Comparison of ENCODE assay signal across 34 mouse cellular contexts in the genomic region with DNA sequence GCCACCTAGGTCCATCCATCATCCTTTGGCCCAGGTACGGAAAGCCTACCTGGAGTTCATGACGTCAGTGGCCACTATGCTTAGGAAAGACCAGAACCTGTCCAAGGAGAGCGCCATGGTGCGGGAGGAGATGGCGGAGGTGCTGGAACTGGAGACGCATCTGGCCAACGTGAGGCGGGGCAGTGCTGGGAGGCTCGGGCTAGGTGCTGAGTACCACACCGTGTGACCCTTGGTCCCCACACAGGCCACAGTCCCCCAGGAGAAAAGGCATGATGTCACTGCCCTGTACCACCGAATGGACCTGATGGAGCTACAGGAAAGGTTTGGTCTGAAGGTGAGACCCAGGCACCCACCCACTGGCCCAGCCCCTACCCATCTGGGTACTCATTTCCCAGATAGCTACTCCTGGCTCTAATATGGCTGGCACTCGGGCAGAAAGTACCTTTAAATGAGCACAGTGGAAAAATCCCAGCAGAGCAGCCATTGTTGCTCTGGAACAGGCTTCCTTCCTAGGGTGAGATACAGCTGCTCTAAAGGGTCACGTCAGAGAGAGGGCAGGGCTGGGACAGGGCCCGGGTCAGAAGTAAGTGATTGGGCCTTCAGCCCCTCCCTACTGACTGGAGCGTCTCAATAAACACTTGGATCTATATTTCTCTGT. TPM values are rescaled to one million over a fixed set of nuclear protein-coding genes. Genes with fewer than 3 reads are reported as not detected.
DNase-seq lines count a peak whose midpoint lies in the region; ATAC-seq and TF ChIP-seq lines count a peak whose summit lies in the region.
"Had no signal": no experiment of that assay in that cellular context is flagged by ENCODE, and none has a peak within 500 bp of the region (broad histone marks: within the 10 kb centered on the region; RNA-seq: fewer than 3 reads in every experiment).

No protein-coding gene starts in this region.

- no peak overlapping the region for H3K4me3 ChIP-seq in embryonic facial prominence, embryonic 11.5 days (ENCODE audit: low read depth, low read length)
- H3K4me3 ChIP-seq in embryonic facial prominence, embryonic 10.5 days = no peak overlapping the region
- H3K4me3 ChIP-seq in hindbrain, postnatal 0 days (ENCODE audit: low read length) = no peak overlapping the region
- no peak overlapping the region for H3K4me3 ChIP-seq in hindbrain, embryonic 12.5 days
- H3K4me3 ChIP-seq in midbrain, embryonic 11.5 days (ENCODE audit: low read depth, low read length) = no peak overlapping the region
- no peak overlapping the region for H3K4me3 ChIP-seq in midbrain, embryonic 13.5 days (replicated peaks)
- H3K4me3 ChIP-seq: embryonic facial prominence, embryonic 15.5 days; forebrain, embryonic 12.5 days; heart, embryonic 10.5 days; heart, embryonic 15.5 days; limb, embryonic 15.5 days; neural tube, embryonic 15.5 days had no signal

- no peaks in the 10 kb centered on the region for H3K36me3 ChIP-seq in embryonic facial prominence, embryonic 11.5 days (replicated peaks; ENCODE audit: control insufficient read depth, insufficient read depth, low read depth, low read length)
- no peaks in the 10 kb centered on the region for H3K36me3 ChIP-seq in embryonic facial prominence, embryonic 10.5 days (replicated peaks)
- H3K36me3 ChIP-seq in hindbrain, postnatal 0 days (ENCODE audit: insufficient read depth, low read length) = no peaks in the 10 kb centered on the region
- no peaks in the 10 kb centered on the region for H3K36me3 ChIP-seq in hindbrain, embryonic 12.5 days
- no peaks in the 10 kb centered on the region for H3K36me3 ChIP-seq in midbrain, embryonic 11.5 days (ENCODE audit: control insufficient read depth, insufficient read depth, low read length)
- H3K36me3 ChIP-seq in midbrain, embryonic 13.5 days = no peaks in the 10 kb centered on the region
- H3K36me3 ChIP-seq: embryonic facial prominence, embryonic 15.5 days; forebrain, embryonic 12.5 days; heart, embryonic 10.5 days; heart, embryonic 15.5 days; limb, embryonic 15.5 days; neural tube, embryonic 15.5 days had no signal

- no peak overlapping the region for H3K9ac ChIP-seq in embryonic facial prominence, embryonic 11.5 days (replicated peaks; ENCODE audit: low read length)
- H3K9ac ChIP-seq in hindbrain, postnatal 0 days (replicated peaks; ENCODE audit: low read length) = no peak overlapping the region
- H3K9ac ChIP-seq in hindbrain, embryonic 12.5 days = no peak overlapping the region
- H3K9ac ChIP-seq in midbrain, embryonic 11.5 days (ENCODE audit: low read length) = no peak overlapping the region
- H3K9ac ChIP-seq in midbrain, embryonic 13.5 days (replicated peaks) = no peak overlapping the region
- H3K9ac ChIP-seq: embryonic facial prominence, embryonic 15.5 days; forebrain, embryonic 12.5 days; forebrain, postnatal 0 days; heart, embryonic 15.5 days; limb, embryonic 15.5 days; liver, embryonic 14.5 days; lung, embryonic 14.5 days; neural tube, embryonic 15.5 days had no signal

- 0 out of 2 replicates have a peak, but pooled peaks have one; percentile 1 for ATAC-seq in cerebellum, adult (ENCODE audit: insufficient number of reproducible peaks, low FRiP score, low TSS enrichment)
- ATAC-seq in embryonic facial prominence, embryonic 11.5 days (replicated peaks; ENCODE audit: insufficient number of reproducible peaks, low FRiP score, low TSS enrichment, low read depth) = 0 out of 2 replicates have a peak, but pooled peaks have one; percentile 13
- no peak for ATAC-seq in hindbrain, postnatal 0 days
- no peak for ATAC-seq in hindbrain, embryonic 12.5 days (ENCODE audit: low FRiP score)
- ATAC-seq in midbrain, embryonic 11.5 days (ENCODE audit: low FRiP score) = no peak
- ATAC-seq in midbrain, embryonic 13.5 days = no peak
- ATAC-seq: activated CD4-positive, CD25-positive, alpha-beta regulatory T cell, adult 4 months; intestine, embryonic 16.5 days had no signal

- no peak for DNase-seq in cerebellum, postnatal 4 days (ENCODE audit: low spot score in 2 of 2)
- DNase-seq in embryonic facial prominence, embryonic 11.5 days (ENCODE audit: low spot score) = no peak
- DNase-seq in embryonic facial prominence, embryonic 10.5 days (ENCODE audit: low spot score) = no peak
- DNase-seq in hindbrain, postnatal 0 days (ENCODE audit: low spot score) = no peak
- DNase-seq in midbrain, embryonic 11.5 days (ENCODE audit: low spot score, missing footprints) = peak; percentile 81
- DNase-seq: adrenal gland, adult 2 months; adrenal gland, postnatal 36 days; forebrain, postnatal 0 days; heart, postnatal 36 days; kidney, adult 8-10 months; kidney, postnatal 4 days; lung, embryonic 14.5 days; lung, postnatal 36 days; midbrain, embryonic 14.5 days; right cerebral cortex, postnatal 14 days; thymus, postnatal 14 days had no signal

- TF ChIP-seq CTCF in hindbrain, postnatal 0 days (IDR thresholded peaks at IDR 0.05; ENCODE audit: low read depth) = no peak

- no peaks in the 10 kb centered on the region for H3K9me3 ChIP-seq in embryonic facial prominence, embryonic 11.5 days (replicated peaks; ENCODE audit: control insufficient read depth, low read length)
- no peaks in the 10 kb centered on the region for H3K9me3 ChIP-seq in embryonic facial prominence, embryonic 10.5 days
- H3K9me3 ChIP-seq in hindbrain, postnatal 0 days (ENCODE audit: low read length) = no peaks in the 10 kb centered on the region
- H3K9me3 ChIP-seq in hindbrain, embryonic 12.5 days (replicated peaks) = no peaks in the 10 kb centered on the region
- no peaks in the 10 kb centered on the region for H3K9me3 ChIP-seq in midbrain, embryonic 11.5 days (ENCODE audit: control insufficient read depth, low read length)
- no peaks in the 10 kb centered on the region for H3K9me3 ChIP-seq in midbrain, embryonic 13.5 days
- H3K9me3 ChIP-seq: embryonic facial prominence, embryonic 15.5 days; forebrain, embryonic 12.5 days; heart, embryonic 10.5 days; heart, embryonic 15.5 days; limb, embryonic 15.5 days; neural tube, embryonic 15.5 days had no signal

- no peaks in the 10 kb centered on the region for H3K27me3 ChIP-seq in embryonic facial prominence, embryonic 11.5 days (ENCODE audit: control insufficient read depth, insufficient read depth, low read length)
- H3K27me3 ChIP-seq in embryonic facial prominence, embryonic 10.5 days (replicated peaks; ENCODE audit: low read depth, poor library complexity, severe bottlenecking) = 0 out of 2 replicates have a peak, but pooled peaks cover 3% of the 10 kb centered on the region
- H3K27me3 ChIP-seq in hindbrain, postnatal 0 days (ENCODE audit: insufficient read depth, low read length) = no peaks in the 10 kb centered on the region
- H3K27me3 ChIP-seq in hindbrain, embryonic 12.5 days = no peaks in the 10 kb centered on the region
- no peaks in the 10 kb centered on the region for H3K27me3 ChIP-seq in midbrain, embryonic 11.5 days (ENCODE audit: control insufficient read depth, insufficient read depth, low read length)
- H3K27me3 ChIP-seq in midbrain, embryonic 13.5 days = no peaks in the 10 kb centered on the region
- H3K27me3 ChIP-seq: limb, embryonic 15.5 days; neural tube, embryonic 15.5 days had no signal

- 83% methylated on average over 15 of the region's 15 CpGs for WGBS in embryonic facial prominence, embryonic 11.5 days
- 83% methylated on average over 15 of the region's 15 CpGs for WGBS in embryonic facial prominence, embryonic 10.5 days
- 78% methylated on average over 15 of the region's 15 CpGs for whole genome bisulfite sequencing in hindbrain, postnatal 0 days
- WGBS in hindbrain, embryonic 12.5 days = 87% methylated on average over 15 of the region's 15 CpGs
- WGBS in midbrain, embryonic 11.5 days = 84% methylated on average over 15 of the region's 15 CpGs
- 87% methylated on average over 15 of the region's 15 CpGs for WGBS in midbrain, embryonic 13.5 days

- H3K4me2 ChIP-seq in embryonic facial prominence, embryonic 11.5 days (ENCODE audit: low read depth, low read length) = no peak overlapping the region
- no peak overlapping the region for H3K4me2 ChIP-seq in hindbrain, postnatal 0 days (ENCODE audit: low read depth, low read length)
- H3K4me2 ChIP-seq in hindbrain, embryonic 12.5 days (replicated peaks) = no peak overlapping the region
- no peak overlapping the region for H3K4me2 ChIP-seq in midbrain, embryonic 11.5 days
- H3K4me2 ChIP-seq in midbrain, embryonic 13.5 days (replicated peaks) = no peak overlapping the region
- H3K4me2 ChIP-seq: embryonic facial prominence, embryonic 15.5 days; forebrain, embryonic 12.5 days; heart, embryonic 15.5 days; limb, embryonic 15.5 days; lung, embryonic 14.5 days; neural tube, embryonic 15.5 days had no signal

- no peak overlapping the region for H3K27ac ChIP-seq in embryonic facial prominence, embryonic 11.5 days (replicated peaks; ENCODE audit: low read depth, low read length)
- H3K27ac ChIP-seq in embryonic facial prominence, embryonic 10.5 days (replicated peaks) = no peak overlapping the region
- H3K27ac ChIP-seq in hindbrain, postnatal 0 days = peak overlapping the region; percentile 65
- no peak overlapping the region; the same call in 1 of the 2 replicates for H3K27ac ChIP-seq in hindbrain, embryonic 12.5 days
- H3K27ac ChIP-seq in midbrain, embryonic 11.5 days (ENCODE audit: low read depth, low read length) = no peak overlapping the region
- no peak overlapping the region for H3K27ac ChIP-seq in midbrain, embryonic 13.5 days
- H3K27ac ChIP-seq: embryonic facial prominence, embryonic 15.5 days; heart, embryonic 15.5 days; kidney, postnatal 0 days; limb, embryonic 15.5 days; liver, embryonic 14.5 days; neural tube, embryonic 15.5 days had no signal

- H3K4me1 ChIP-seq in embryonic facial prominence, embryonic 11.5 days (ENCODE audit: control insufficient read depth, insufficient read depth, low read length) = no peaks in the 10 kb centered on the region
- peaks cover 20% of the 10 kb centered on the region for H3K4me1 ChIP-seq in embryonic facial prominence, embryonic 10.5 days
- H3K4me1 ChIP-seq in hindbrain, postnatal 0 days (ENCODE audit: insufficient read depth, low read length) = no peaks in the 10 kb centered on the region
- H3K4me1 ChIP-seq in hindbrain, embryonic 12.5 days = peaks cover 8% of the 10 kb centered on the region
- H3K4me1 ChIP-seq in midbrain, embryonic 11.5 days (ENCODE audit: control insufficient read depth, insufficient read depth, low read length) = no peaks in the 10 kb centered on the region
- H3K4me1 ChIP-seq in midbrain, embryonic 13.5 days (replicated peaks) = no peaks in the 10 kb centered on the region
- H3K4me1 ChIP-seq: heart, embryonic 15.5 days; limb, embryonic 15.5 days; neural tube, embryonic 15.5 days had no signal

RNA-seq across cellular contexts. Expression of a gene that starts 11.2 kb away (rescaled TPM):
- 45.7 and 46.9 TPM in 2 replicates for polyA plus RNA-seq in embryonic facial prominence, embryonic 11.5 days (2014; fragmentation: Nextera tagmentation; extraction: Ambion mirVana)
- polyA plus RNA-seq in embryonic facial prominence, embryonic 10.5 days (2016; fragmentation: Nextera tagmentation; extraction: Ambion mirVana) = 41.2 and 42.3 TPM in 2 replicates
- total RNA-seq in hindbrain, postnatal 0 days (2014; rRNA removed) = 33.5 and 47.3 TPM in 2 replicates
- 78.2 and 83.8 TPM in 2 replicates for polyA plus RNA-seq in hindbrain, postnatal 0 days (2015; fragmentation: Nextera tagmentation; extraction: Ambion mirVana)
- polyA plus RNA-seq in hindbrain, embryonic 12.5 days (2016; fragmentation: Nextera tagmentation; extraction: Ambion mirVana) = 38.0 and 40.2 TPM in 2 replicates
- polyA plus RNA-seq in midbrain, embryonic 11.5 days (2014; fragmentation: Nextera tagmentation; extraction: Ambion mirVana) = 39.6 and 41.8 TPM in 2 replicates
- 43.4 and 46.9 TPM in 2 replicates for polyA plus RNA-seq in midbrain, embryonic 13.5 days (2015; fragmentation: Nextera tagmentation; extraction: Ambion mirVana)

RNA-seq across cellular contexts. Expression of a gene that starts 18.3 kb away (rescaled TPM):
- 0.28 and 0.54 TPM in 2 replicates for polyA plus RNA-seq in embryonic facial prominence, embryonic 11.5 days (2014; fragmentation: Nextera tagmentation; extraction: Ambion mirVana)
- polyA plus RNA-seq in embryonic facial prominence, embryonic 10.5 days (2016; fragmentation: Nextera tagmentation; extraction: Ambion mirVana) = 0.34 and 0.41 TPM in 2 replicates
- total RNA-seq in hindbrain, postnatal 0 days (2014; rRNA removed) = 1.0 and 1.6 TPM in 2 replicates
- 0.93 TPM in 2 replicates for polyA plus RNA-seq in hindbrain, postnatal 0 days (2015; fragmentation: Nextera tagmentation; extraction: Ambion mirVana)
- polyA plus RNA-seq in hindbrain, embryonic 12.5 days (2016; fragmentation: Nextera tagmentation; extraction: Ambion mirVana) = 0.40 and 0.41 TPM in 2 replicates
- polyA plus RNA-seq in midbrain, embryonic 11.5 days (2014; fragmentation: Nextera tagmentation; extraction: Ambion mirVana) = 0.29 and 0.56 TPM in 2 replicates
- polyA plus RNA-seq in midbrain, embryonic 13.5 days (2015; fragmentation: Nextera tagmentation; extraction: Ambion mirVana) = 0.32 and 0.35 TPM in 2 replicates
- total RNA-seq: common myeloid progenitor, adult 5-6 weeks; gastrocnemius, adult 8-10 months had no signal
- polyA plus RNA-seq: activated CD4-positive, CD25-positive, alpha-beta regulatory T cell, adult 4 months; kidney, postnatal 0 days had no signal

RNA-seq across cellular contexts. Expression of a gene that starts 40.6 kb away (rescaled TPM):
- 0.35 and 0.71 TPM in 2 replicates for polyA plus RNA-seq in embryonic facial prominence, embryonic 11.5 days (2014; fragmentation: Nextera tagmentation; extraction: Ambion mirVana)
- 0.45 and 1.4 TPM in 2 replicates for polyA plus RNA-seq in embryonic facial prominence, embryonic 10.5 days (2016; fragmentation: Nextera tagmentation; extraction: Ambion mirVana)
- total RNA-seq in hindbrain, postnatal 0 days (2014; rRNA removed) = 0.52 TPM in 1 of 2 replicates, not detected in the other
- polyA plus RNA-seq in hindbrain, postnatal 0 days (2015; fragmentation: Nextera tagmentation; extraction: Ambion mirVana) = 0.16 and 0.29 TPM in 2 replicates
- 0.79 and 0.97 TPM in 2 replicates for polyA plus RNA-seq in hindbrain, embryonic 12.5 days (2016; fragmentation: Nextera tagmentation; extraction: Ambion mirVana)
- 0.93 and 1.2 TPM in 2 replicates for polyA plus RNA-seq in midbrain, embryonic 11.5 days (2014; fragmentation: Nextera tagmentation; extraction: Ambion mirVana)
- 0.40 TPM in 2 replicates for polyA plus RNA-seq in midbrain, embryonic 13.5 days (2015; fragmentation: Nextera tagmentation; extraction: Ambion mirVana)
- total RNA-seq: forebrain, postnatal 0 days had no signal
- polyA plus RNA-seq: forebrain, postnatal 0 days; midbrain, embryonic 14.5 days had no signal

RNA-seq across cellular contexts. Expression of a gene that starts 50.5 kb away (rescaled TPM):
- 0.32 and 0.58 TPM in 2 replicates for polyA plus RNA-seq in embryonic facial prominence, embryonic 11.5 days (2014; fragmentation: Nextera tagmentation; extraction: Ambion mirVana)
- 0.25 and 0.45 TPM in 2 replicates for polyA plus RNA-seq in embryonic facial prominence, embryonic 10.5 days (2016; fragmentation: Nextera tagmentation; extraction: Ambion mirVana)
- total RNA-seq in hindbrain, postnatal 0 days (2014; rRNA removed) = 3.0 and 3.3 TPM in 2 replicates
- 2.3 and 2.7 TPM in 2 replicates for polyA plus RNA-seq in hindbrain, postnatal 0 days (2015; fragmentation: Nextera tagmentation; extraction: Ambion mirVana)
- 0.27 and 0.72 TPM in 2 replicates for polyA plus RNA-seq in hindbrain, embryonic 12.5 days (2016; fragmentation: Nextera tagmentation; extraction: Ambion mirVana)
- 0.25 and 0.31 TPM in 2 replicates for polyA plus RNA-seq in midbrain, embryonic 11.5 days (2014; fragmentation: Nextera tagmentation; extraction: Ambion mirVana)
- 0.62 and 0.70 TPM in 2 replicates for polyA plus RNA-seq in midbrain, embryonic 13.5 days (2015; fragmentation: Nextera tagmentation; extraction: Ambion mirVana)
- total RNA-seq: CH12.LX; common myeloid progenitor, adult 5-6 weeks; gastrocnemius, adult 8-10 months had no signal
- polyA plus RNA-seq: activated CD4-positive, CD25-positive, alpha-beta regulatory T cell, adult 4 months; C2C12; liver, embryonic 14.5 days; small intestine, adult 2 months had no signal

Comparison
In these comparisons a context has a peak if more than half of its experiments do, and no peak if none do; other contexts are left out.
1. ATAC-seq: peak in cerebellum, adult (single experiment) and embryonic facial prominence, embryonic 11.5 days (single experiment); none in hindbrain, postnatal 0 days (single experiment), hindbrain, embryonic 12.5 days (single experiment), midbrain, embryonic 11.5 days (single experiment) and midbrain, embryonic 13.5 days (single experiment).